Mouse (Mus musculus) liver, embryonic 14.5 days (tissue): ENCODE data around the gene Tsen15. TPM values are rescaled to one million over a fixed set of nuclear protein-coding genes. Genes with fewer than 3 reads are reported as not detected.

Experiments used
- ATAC-seq: fragments of 200-750 bp; cut with Nextera tagmentation; 2 replicates; pipeline ENCODE4 v1.8.0; 2017; ENCODE audit warnings: moderate number of reproducible peaks, mild to moderate bottlenecking, moderate library complexity; ENCODE audit not compliant: insufficient read depth
- DNase-seq, 3 experiments: peaks; one replicate each; pipeline ENCODE4 v3.0.0-alpha.2; 2012 to 2013; ENCODE audit warnings: low read depth in 3 of 3, low spot score in 3 of 3
- H3K27ac ChIP-seq: fragments of 300-500 bp; sonication (generic); 2 replicates; pipeline ENCODE4 v1.5.1; 2014; ENCODE audit warnings: moderate library complexity, mild to moderate bottlenecking, control low read depth, inconsistent platforms
- H3K27me3 ChIP-seq: fragments of 300-500 bp; sonication (generic); 2 replicates; pipeline ENCODE4 v1.6.1; 2014; ENCODE audit warnings: mild to moderate bottlenecking, low read length, moderate library complexity; ENCODE audit not compliant: control insufficient read depth, insufficient read depth
- H3K36me3 ChIP-seq: fragments of 300-500 bp; sonication (generic); replicated peaks from 2 replicates; pipeline ENCODE4 v1.6.1; 2014; ENCODE audit warnings: low read depth; ENCODE audit not compliant: control insufficient read depth, insufficient read depth
- H3K4me1 ChIP-seq, 2 experiments: fragments of 200-500 bp in 1 of 2; fragments of 300-500 bp in 1 of 2; sonication (generic) in 1 of 2; replicated peaks; 2 replicates each; pipeline ENCODE4 v1.6.1; 2012 to 2014; ENCODE audit warnings: antibody characterized with exemption in 1 of 2, inconsistent platforms in 1 of 2, low read length in 1 of 2; ENCODE audit not compliant: control insufficient read depth in 2 of 2, insufficient read depth in 2 of 2
- H3K4me2 ChIP-seq: fragments of 300-500 bp; sonication (generic); 2 replicates; pipeline ENCODE4 v1.6.1; 2014; ENCODE audit warnings: low read depth, mild to moderate bottlenecking, control low read depth, moderate library complexity
- H3K4me3 ChIP-seq, 2 experiments: fragments of 200-500 bp in 1 of 2; fragments of 300-500 bp in 1 of 2; sonication (generic) in 1 of 2; 2 replicates each; pipeline ENCODE4 v1.5.1; 2012 to 2014; ENCODE audit warnings: low read depth in 2 of 2, low read length in 2 of 2, mild to moderate bottlenecking in 2 of 2, control low read depth in 1 of 2, inconsistent platforms in 1 of 2, moderate library complexity in 1 of 2; ENCODE audit not compliant: insufficient read depth in 1 of 2
- H3K9ac ChIP-seq: fragments of 300-500 bp; sonication (generic); replicated peaks from 2 replicates; pipeline ENCODE4 v1.6.1; 2014; ENCODE audit warnings: mild to moderate bottlenecking, control low read depth, moderate library complexity
- H3K9me3 ChIP-seq: fragments of 300-500 bp; sonication (generic); 2 replicates; pipeline ENCODE4 v1.6.1; 2016; ENCODE audit warnings: low read length, mixed read lengths; ENCODE audit not compliant: control insufficient read depth
- CTCF ChIP-seq: IDR thresholded peaks from 2 replicates; pipeline ENCODE4 v1.5.1; 2016; ENCODE audit warnings: antibody characterized with exemption, low read depth, control low read depth
- EP300 ChIP-seq: IDR thresholded peaks from 2 replicates; pipeline ENCODE4 v1.6.1; 2016; ENCODE audit warnings: antibody characterized with exemption, low read depth
- WGBS: fragments of 180-500 bp; shearing (Covaris S2); extraction: QIAGEN DNeasy Blood & Tissue Kit; methylation state at CpG from one replicate; pipeline ENCODE4 v1.1.7; 2014; ENCODE audit not compliant: insufficient replicate concordance; 5-methylcytosine and 5-hydroxymethylcytosine counted together
- polyA plus RNA-seq, 2 experiments: library from polyadenylated mRNA; depleted of rRNA in 1 of 2; stranded (reverse) in 1 of 2; unstranded in 1 of 2; fragments of >200 nt; fragmentation: Nextera tagmentation in 1 of 2; extraction: Ambion mirVana in 1 of 2; gene quantifications; 2 replicates each; pipeline versions ENCODE4 v1.2.1 to v1.2.3; 2012 to 2014

Tsen15 gene
- polyA plus RNA-seq, 2 experiments, result 17.5 to 23.7 TPM

GRCm38 (mm10) chr1:152422295-152422694, 35.8 kb upstream of the Tsen15 start:
- Histone ChIP-seq H3K27ac (no peak overlapping the region), H3K36me3 (no peaks in the 10 kb centered on the region), H3K4me3 (no peak overlapping the region), H3K9ac (no peak overlapping the region), H3K9me3 (no peaks in the 10 kb centered on the region), H3K4me1 (no peaks in the 10 kb centered on the region), H3K27me3 (no peaks in the 10 kb centered on the region), H3K4me2 (no peak overlapping the region)
- WGBS, result 38% methylated on average over 3 of the region's 3 CpGs
- ATAC-seq (no peak), DNase-seq (no peak)
- TF ChIP-seq CTCF, result no peak
- no peak for TF ChIP-seq EP300

DNA sequence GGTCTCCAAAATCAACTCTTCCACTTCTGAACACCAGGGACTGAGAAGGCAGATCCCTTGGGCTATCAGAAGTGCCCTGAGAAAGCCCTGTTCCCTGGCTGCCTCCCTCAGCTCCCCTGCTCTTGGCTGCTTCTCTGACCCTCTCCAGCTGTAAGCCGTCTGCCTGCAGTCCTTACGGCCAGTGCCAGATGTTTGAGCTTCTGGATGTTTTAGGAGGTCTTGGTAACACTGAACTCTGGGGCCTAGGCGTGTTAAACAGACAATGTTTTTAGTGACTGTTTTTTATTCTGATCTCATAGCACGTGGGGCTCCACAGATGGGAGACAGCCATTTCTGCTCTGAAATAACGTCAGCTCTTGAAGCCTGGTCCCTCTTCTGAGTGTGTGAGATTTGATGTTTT, 31.1 kb upstream of the Tsen15 start:
- DNase-seq, result no peak
- no peak overlapping the region for H3K4me2 ChIP-seq
- H3K36me3 ChIP-seq, result no peaks in the 10 kb centered on the region
- no peak for ATAC-seq
- 54% methylated on average over 5 of the region's 5 CpGs for WGBS
- no peak for TF ChIP-seq CTCF
- TF ChIP-seq EP300, result no peak
- no peak overlapping the region for H3K27ac ChIP-seq
- H3K4me1 ChIP-seq, result no peaks in the 10 kb centered on the region
- H3K27me3 ChIP-seq, result no peaks in the 10 kb centered on the region
- H3K4me3 ChIP-seq, result no peak overlapping the region
- H3K9me3 ChIP-seq, result no peaks in the 10 kb centered on the region
- H3K9ac ChIP-seq, result no peak overlapping the region

- TF ChIP-seq EP300 (no peak), CTCF (no peak)
- DNase-seq (no peak), ATAC-seq (no peak)
- Histone ChIP-seq H3K27ac (no peak overlapping the region), H3K4me1 (no peaks in the 10 kb centered on the region), H3K9ac (no peak overlapping the region), H3K4me3 (no peak overlapping the region), H3K36me3 (no peaks in the 10 kb centered on the region), H3K4me2 (no peak overlapping the region), H3K27me3 (no peaks in the 10 kb centered on the region), H3K9me3 (no peaks in the 10 kb centered on the region)
- 59% methylated on average over 13 of the region's 13 CpGs for WGBS
These were observed 29.9 kb upstream of the Tsen15 start for GRCm38 (mm10) chr1:152416306-152416904.

- no peak for TF ChIP-seq CTCF
- H3K27ac ChIP-seq, result no peak overlapping the region
- 77% methylated on average over 10 of the region's 10 CpGs for WGBS
These were observed 28.0 kb upstream of the Tsen15 start for GRCm38 (mm10) chr1:152414451-152414850.

GRCm38 (mm10) chr1:152413961-152414360, 27.5 kb upstream of the Tsen15 start:
- ATAC-seq, result no peak
- Histone ChIP-seq H3K9me3 (no peaks in the 10 kb centered on the region), H3K4me3 (no peak overlapping the region), H3K4me1 (no peaks in the 10 kb centered on the region), H3K27ac (no peak overlapping the region), H3K27me3 (no peaks in the 10 kb centered on the region), H3K9ac (no peak overlapping the region), H3K36me3 (no peaks in the 10 kb centered on the region), H3K4me2 (no peak overlapping the region)
- 26% methylated on average over 1 of the region's 1 CpGs for WGBS
- TF ChIP-seq EP300 (no peak), CTCF (no peak)
- DNase-seq, result no peak

More at GRCm38 (mm10) chr1:152414451-152414850, 28.0 kb upstream of the Tsen15 start:
- Histone ChIP-seq H3K27me3 (no peaks in the 10 kb centered on the region), H3K9ac (no peak overlapping the region), H3K4me3 (no peak overlapping the region), H3K9me3 (no peaks in the 10 kb centered on the region), H3K4me1 (no peaks in the 10 kb centered on the region), H3K36me3 (no peaks in the 10 kb centered on the region), H3K4me2 (no peak overlapping the region)
- no peak for ATAC-seq
- no peak for DNase-seq
